Mouse (Mus musculus) lung, postnatal 0 days (tissue): ENCODE measurements around the gene F930015N05Rik. TPM values are rescaled to one million over a fixed set of nuclear protein-coding genes. Genes with fewer than 3 reads are reported as not detected.

ENCODE experiments used
- ATAC-seq: fragments of 200-750 bp; cut with Nextera tagmentation; 2 replicates; pipeline ENCODE4 v1.8.0; 2017; ENCODE audit warnings: moderate library complexity
- DNase-seq: peaks from one replicate; pipeline ENCODE4 v3.0.0-alpha.2; 2016; ENCODE audit warnings: low spot score
- H3K27ac ChIP-seq: fragments of 300-500 bp; sonication (generic); 2 replicates; pipeline ENCODE4 v1.5.1; 2014; ENCODE audit warnings: antibody characterized with exemption, mild to moderate bottlenecking, low read length, mixed read lengths
- H3K27me3 ChIP-seq: fragments of 300-500 bp; sonication (generic); replicated peaks from 2 replicates; pipeline ENCODE4 v1.6.1; 2014; ENCODE audit warnings: low read length, mixed read lengths; ENCODE audit not compliant: insufficient read depth
- H3K36me3 ChIP-seq: fragments of 300-500 bp; sonication (generic); 2 replicates; pipeline ENCODE4 v1.6.1; 2014; ENCODE audit warnings: low read length, mixed read lengths; ENCODE audit not compliant: insufficient read depth
- H3K4me1 ChIP-seq: fragments of 300-500 bp; sonication (generic); 2 replicates; pipeline ENCODE4 v1.6.1; 2014; ENCODE audit warnings: antibody characterized with exemption, low read depth, low read length, mixed read lengths; ENCODE audit not compliant: insufficient read depth
- H3K4me2 ChIP-seq: fragments of 300-500 bp; sonication (generic); replicated peaks from 2 replicates; pipeline ENCODE4 v1.6.1; 2014; ENCODE audit warnings: low read depth, mild to moderate bottlenecking, low read length, moderate library complexity, mixed read lengths
- H3K4me3 ChIP-seq: fragments of 300-500 bp; sonication (generic); 2 replicates; pipeline ENCODE4 v1.5.1; 2014; ENCODE audit warnings: low read depth, low read length
- H3K9ac ChIP-seq: fragments of 300-500 bp; sonication (generic); replicated peaks from 2 replicates; pipeline ENCODE4 v1.6.1; 2014; ENCODE audit warnings: low read depth, mild to moderate bottlenecking
- H3K9me3 ChIP-seq: fragments of 300-500 bp; sonication (generic); 2 replicates; pipeline ENCODE4 v1.6.1; 2016; ENCODE audit warnings: low read length, mixed read lengths
- CTCF ChIP-seq: IDR thresholded peaks from 2 replicates; pipeline ENCODE4 v1.5.1; 2016; ENCODE audit warnings: antibody characterized with exemption, mild to moderate bottlenecking
- EP300 ChIP-seq: IDR thresholded peaks from 2 replicates; pipeline ENCODE4 v1.6.1; 2016; ENCODE audit warnings: antibody characterized with exemption, mild to moderate bottlenecking, control low read depth
- WGBS: fragments of 180-500 bp; shearing (Covaris S2); extraction: QIAGEN DNeasy Blood & Tissue Kit; methylation state at CpG from one replicate; pipeline ENCODE4 v1.1.7; 2014; 5-methylcytosine and 5-hydroxymethylcytosine counted together
- polyA plus RNA-seq: library from polyadenylated mRNA; unstranded; fragments of >200 nt; fragmentation: Nextera tagmentation; extraction: Ambion mirVana; gene quantifications from 2 replicates; pipeline ENCODE4 v1.2.1, GENCODE M21; 2015

F930015N05Rik gene
- polyA plus RNA-seq, 1 experiment from 2014 or later: not detected

GRCm38 (mm10) chr11:64397612-64398011, 38.8 kb downstream of the F930015N05Rik start:
- TF ChIP-seq CTCF (no peak), EP300 (no peak)
- no peak overlapping the region for H3K9ac ChIP-seq
- 0 out of 2 replicates have a peak, but pooled peaks cover 4% of the 10 kb centered on the region for H3K27me3 ChIP-seq
- H3K27ac ChIP-seq: no peak overlapping the region
- ATAC-seq: no peak
- H3K9me3 ChIP-seq: no peaks in the 10 kb centered on the region
- H3K4me1 ChIP-seq: no peaks in the 10 kb centered on the region
- H3K4me2 ChIP-seq: no peak overlapping the region
- DNase-seq: no peak
- H3K4me3 ChIP-seq: no peak overlapping the region
- H3K36me3 ChIP-seq: no peaks in the 10 kb centered on the region
- WGBS: 78% methylated on average over 3 of the region's 3 CpGs

- WGBS: 64% methylated on average over 6 of the region's 6 CpGs
- 0 out of 2 replicates have a peak, but pooled peaks cover 4% of the 10 kb centered on the region for H3K27me3 ChIP-seq
- TF ChIP-seq CTCF: no peak
- no peak for TF ChIP-seq EP300
Observed at GRCm38 (mm10) chr11:64396949-64397348, 39.5 kb downstream of the F930015N05Rik start.

GRCm38 (mm10) chr11:64396331-64396881, 40.0 kb downstream of the F930015N05Rik start:
- H3K27me3 ChIP-seq: 0 out of 2 replicates have a peak, but pooled peaks cover 4% of the 10 kb centered on the region
- H3K36me3 ChIP-seq: no peaks in the 10 kb centered on the region
- no peak overlapping the region for H3K27ac ChIP-seq
- ATAC-seq (0 out of 2 replicates have a peak, but pooled peaks have one; percentile 17), DNase-seq (peak; percentile 6)
- H3K9me3 ChIP-seq: no peaks in the 10 kb centered on the region
- no peaks in the 10 kb centered on the region for H3K4me1 ChIP-seq
- peak overlapping the region; percentile 37; the same call in 1 of the 2 replicates for H3K4me2 ChIP-seq
- TF ChIP-seq EP300 (no peak), CTCF (no peak)
- no peak overlapping the region for H3K9ac ChIP-seq
- no peak overlapping the region; the same call in 1 of the 2 replicates for H3K4me3 ChIP-seq
- 12% methylated on average over 7 of the region's 7 CpGs for WGBS

More at GRCm38 (mm10) chr11:64396949-64397348, 39.5 kb downstream of the F930015N05Rik start:
- Histone ChIP-seq H3K4me2 (no peak overlapping the region), H3K36me3 (no peaks in the 10 kb centered on the region), H3K9ac (no peak overlapping the region), H3K4me1 (no peaks in the 10 kb centered on the region), H3K9me3 (no peaks in the 10 kb centered on the region), H3K27ac (no peak overlapping the region), H3K4me3 (no peak overlapping the region)
- no peak for DNase-seq
- no peak for ATAC-seq

GRCm38 (mm10) chr11:64386333-64386732, 50.1 kb downstream of the F930015N05Rik start:
- Histone ChIP-seq H3K27ac (no peak overlapping the region), H3K36me3 (no peaks in the 10 kb centered on the region), H3K9ac (no peak overlapping the region), H3K4me3 (no peak overlapping the region), H3K4me1 (no peaks in the 10 kb centered on the region), H3K4me2 (no peak overlapping the region), H3K27me3 (no peaks in the 10 kb centered on the region), H3K9me3 (no peaks in the 10 kb centered on the region)
- TF ChIP-seq CTCF (no peak), EP300 (no peak)
- 80% methylated on average over 4 of the region's 4 CpGs for WGBS
- DNase-seq (no peak), ATAC-seq (no peak)

Other genes starting within 250 kb of the F930015N05Rik start
- gene Hs3st3a1, start 1.3 kb downstream of the F930015N05Rik start, polyA plus RNA-seq: 0.25 and 0.26 TPM in 2 replicates